Mouse (Mus musculus) embryonic facial prominence, embryonic 13.5 days (tissue): ENCODE data around the gene Jag2. TPM values are rescaled to one million over a fixed set of nuclear protein-coding genes. Genes with fewer than 3 reads are reported as not detected.

ENCODE experiments used
- ATAC-seq: fragments of 200-750 bp; cut with Nextera tagmentation; 2 replicates; pipeline ENCODE4 v1.8.0; 2017; ENCODE audit warnings: low read depth; ENCODE audit not compliant: insufficient number of reproducible peaks, insufficient read depth, low FRiP score, low TSS enrichment
- H3K27ac ChIP-seq: fragments of 300-500 bp; sonication (generic); 2 replicates; pipeline ENCODE4 v1.5.1; 2015; ENCODE audit warnings: moderate library complexity, mild to moderate bottlenecking, inconsistent platforms
- H3K27me3 ChIP-seq: fragments of 300-500 bp; sonication (generic); 2 replicates; pipeline ENCODE4 v1.6.1; 2015; ENCODE audit warnings: mild to moderate bottlenecking, inconsistent platforms
- H3K36me3 ChIP-seq: fragments of 300-500 bp; sonication (generic); 2 replicates; pipeline ENCODE4 v1.6.1; 2015; ENCODE audit warnings: mild to moderate bottlenecking, inconsistent platforms
- H3K4me1 ChIP-seq: fragments of 300-500 bp; sonication (generic); 2 replicates; pipeline ENCODE4 v1.6.1; 2015; ENCODE audit warnings: inconsistent platforms
- H3K4me2 ChIP-seq: fragments of 300-500 bp; sonication (generic); 2 replicates; pipeline ENCODE4 v1.6.1; 2015; ENCODE audit warnings: moderate library complexity, mild to moderate bottlenecking, inconsistent platforms
- H3K4me3 ChIP-seq: fragments of 300-500 bp; sonication (generic); 2 replicates; pipeline ENCODE4 v1.5.1; 2015; ENCODE audit warnings: mild to moderate bottlenecking, inconsistent platforms
- H3K9ac ChIP-seq: fragments of 300-500 bp; sonication (generic); 2 replicates; pipeline ENCODE4 v1.6.1; 2015; ENCODE audit warnings: mild to moderate bottlenecking, inconsistent platforms
- H3K9me3 ChIP-seq: fragments of 300-500 bp; sonication (generic); 2 replicates; pipeline ENCODE4 v1.6.1; 2016; ENCODE audit warnings: inconsistent platforms
- WGBS: fragments of 180-500 bp; shearing (Covaris S2); methylation state at CpG from one replicate; pipeline ENCODE4 v1.1.7; 2015; ENCODE audit warnings: mixed read lengths; 5-methylcytosine and 5-hydroxymethylcytosine counted together
- microRNA-seq: library from miRNA; unstranded; fragments of <30 nt; microRNA quantifications from one replicate; pipeline ENCODE4, GENCODE M21; 2016
- polyA plus RNA-seq: library from polyadenylated mRNA; unstranded; fragments of >200 nt; fragmentation: Nextera tagmentation; extraction: Ambion mirVana; gene quantifications from 2 replicates; pipeline ENCODE4 v1.2.1, GENCODE M21; 2015

Gene Jag2
- polyA plus RNA-seq, 1 experiment from 2014 or later, result 11.5 TPM

GRCm38 (mm10) chr12:112866467-112867080 is 63.0 kb downstream of the Jag2 start:
- 65% methylated on average over 8 of the region's 8 CpGs for whole genome bisulfite sequencing
- H3K9ac ChIP-seq, result no peak overlapping the region; the same call in 1 of the 2 replicates
- peaks cover 14% of the 10 kb centered on the region for H3K27me3 ChIP-seq
- no peaks in the 10 kb centered on the region for H3K9me3 ChIP-seq
- no peak overlapping the region for H3K4me3 ChIP-seq
- H3K4me1 ChIP-seq, result peaks cover 20% of the 10 kb centered on the region
- H3K4me2 ChIP-seq, result no peak overlapping the region
- H3K27ac ChIP-seq, result no peak overlapping the region
- no peaks in the 10 kb centered on the region for H3K36me3 ChIP-seq
- no peak for ATAC-seq

- WGBS, result 87% methylated on average over 7 of the region's 7 CpGs
- no peak for ATAC-seq
- no peak overlapping the region for H3K4me2 ChIP-seq
- no peaks in the 10 kb centered on the region for H3K9me3 ChIP-seq
- no peak overlapping the region for H3K9ac ChIP-seq
- H3K36me3 ChIP-seq, result no peaks in the 10 kb centered on the region
- H3K27me3 ChIP-seq, result no peaks in the 10 kb centered on the region
- no peak overlapping the region for H3K27ac ChIP-seq
- H3K4me3 ChIP-seq, result no peak overlapping the region
- peaks cover 10% of the 10 kb centered on the region for H3K4me1 ChIP-seq
These were observed 64.8 kb downstream of the Jag2 start for GRCm38 (mm10) chr12:112864804-112865203.

- WGBS, result 64% methylated on average over 9 of the region's 9 CpGs
- Histone ChIP-seq H3K9ac (no peak overlapping the region), H3K9me3 (no peaks in the 10 kb centered on the region), H3K36me3 (no peaks in the 10 kb centered on the region), H3K4me2 (no peak overlapping the region), H3K4me1 (0 out of 2 replicates have a peak, but pooled peaks cover 5% of the 10 kb centered on the region), H3K27ac (no peak overlapping the region), H3K27me3 (no peaks in the 10 kb centered on the region), H3K4me3 (no peak overlapping the region)
- ATAC-seq, result no peak
These were observed 67.7 kb downstream of the Jag2 start for GRCm38 (mm10) chr12:112861911-112862321.

DNA sequence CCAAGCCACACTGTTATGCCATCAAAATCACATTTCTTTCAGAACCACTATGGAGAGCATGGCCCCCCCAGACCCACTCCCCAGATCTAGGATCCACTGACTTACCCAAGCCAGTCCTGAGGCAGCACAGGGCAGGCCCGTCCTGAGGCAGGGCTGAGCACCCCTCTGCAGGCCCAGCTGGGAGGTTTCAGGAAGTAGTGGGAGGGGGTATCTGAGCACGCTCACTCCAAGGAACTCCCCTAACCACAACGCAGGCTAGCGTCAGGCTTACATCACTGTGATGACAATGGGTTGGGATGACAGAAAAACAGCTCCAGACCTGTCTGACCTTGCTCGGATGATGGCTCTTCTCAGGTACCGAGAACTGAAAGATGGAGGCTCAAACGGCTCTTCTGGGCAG is 68.8 kb downstream of the Jag2 start:
- H3K36me3 ChIP-seq, result no peaks in the 10 kb centered on the region
- no peaks in the 10 kb centered on the region for H3K4me1 ChIP-seq
- no peak overlapping the region for H3K4me3 ChIP-seq
- ATAC-seq, result no peak
- 53% methylated on average over 7 of the region's 7 CpGs for WGBS
- no peak overlapping the region for H3K4me2 ChIP-seq
- H3K27me3 ChIP-seq, result no peaks in the 10 kb centered on the region
- H3K27ac ChIP-seq, result no peak overlapping the region
- H3K9ac ChIP-seq, result no peak overlapping the region
- no peaks in the 10 kb centered on the region for H3K9me3 ChIP-seq

- no peaks in the 10 kb centered on the region for H3K9me3 ChIP-seq
- ATAC-seq, result no peak
- no peak overlapping the region for H3K4me2 ChIP-seq
- WGBS, result 63% methylated on average over 8 of the region's 8 CpGs
- H3K36me3 ChIP-seq, result no peaks in the 10 kb centered on the region
- H3K4me1 ChIP-seq, result no peaks in the 10 kb centered on the region
- no peaks in the 10 kb centered on the region for H3K27me3 ChIP-seq
- H3K9ac ChIP-seq, result no peak overlapping the region
- H3K4me3 ChIP-seq, result no peak overlapping the region
- no peak overlapping the region for H3K27ac ChIP-seq
These were observed 69.6 kb downstream of the Jag2 start for GRCm38 (mm10) chr12:112859930-112860329.

GRCm38 (mm10) chr12:112858581-112859336 is 70.8 kb downstream of the Jag2 start:
- Histone ChIP-seq H3K4me1 (no peaks in the 10 kb centered on the region), H3K36me3 (no peaks in the 10 kb centered on the region), H3K4me3 (no peak overlapping the region), H3K9ac (no peak overlapping the region), H3K4me2 (no peak overlapping the region), H3K27me3 (no peaks in the 10 kb centered on the region), H3K27ac (no peak overlapping the region), H3K9me3 (no peaks in the 10 kb centered on the region)
- 85% methylated on average over 9 of the region's 9 CpGs for WGBS
- ATAC-seq, result no peak

Small RNAs within 50 kb of the gene (microRNA-seq; reads per million reads assigned to microRNA genes)
- not detected for gene Mir6941

Other genes starting within 250 kb of the Jag2 start
- gene Cep170b, start 209.3 kb downstream of the Jag2 start, polyA plus RNA-seq, result 13.8 and 16.7 TPM in 2 replicates
- gene Pld4, start 169.1 kb downstream of the Jag2 start, polyA plus RNA-seq, result 6.1 and 7.3 TPM in 2 replicates
- 0.95 and 1.2 TPM in 2 replicates for gene Ahnak2, start 127.1 kb downstream of the Jag2 start, polyA plus RNA-seq
- 8.3 and 9.8 TPM in 2 replicates for gene Clba1, start 120.8 kb downstream of the Jag2 start, polyA plus RNA-seq
- gene Cdca4, start 100.4 kb downstream of the Jag2 start, polyA plus RNA-seq, result 139 and 147 TPM in 2 replicates
- 0.17 TPM in 1 of 2 replicates, not detected in the other for gene Gpr132, start 61.5 kb downstream of the Jag2 start, polyA plus RNA-seq
- gene Nudt14, start 12.3 kb upstream of the Jag2 start, polyA plus RNA-seq, result 83.4 and 103 TPM in 2 replicates
- gene Btbd6, start 46.7 kb upstream of the Jag2 start, polyA plus RNA-seq, result 29.3 and 29.5 TPM in 2 replicates
- 74.9 and 80.1 TPM in 2 replicates for gene Brf1, start 70.9 kb upstream of the Jag2 start, polyA plus RNA-seq
- gene Pacs2, start 84.7 kb upstream of the Jag2 start, polyA plus RNA-seq, result 13.3 and 14.2 TPM in 2 replicates
- not detected in 2 replicates for gene Tex22, start 144.7 kb upstream of the Jag2 start, polyA plus RNA-seq
- 18.5 and 18.6 TPM in 2 replicates for gene Mta1, start 168.5 kb upstream of the Jag2 start, polyA plus RNA-seq
- 63.4 and 72.3 TPM in 2 replicates for gene Crip2, start 210.5 kb upstream of the Jag2 start, polyA plus RNA-seq
- 224 and 230 TPM in 2 replicates for gene Crip1, start 216.5 kb upstream of the Jag2 start, polyA plus RNA-seq
- gene Tedc1, start 226.6 kb upstream of the Jag2 start, polyA plus RNA-seq, result 32.0 and 33.9 TPM in 2 replicates